Mouse (Mus musculus): ENCODE measurements around the gene Sp2. TPM values are rescaled to one million over a fixed set of nuclear protein-coding genes. Genes with fewer than 3 reads are reported as not detected.

The Sp2 gene
- total RNA-seq, 1 experiment = 5.4 TPM

GRCm38 (mm10) chr11:96967544-96968269 is 15.1 kb downstream of the Sp2 start:
- Histone ChIP-seq H3K9me3 (ENCODE audit: control insufficient read depth, insufficient read depth, low read depth, low read length) (no peaks in the 10 kb centered on the region), H3K9ac (ENCODE audit: insufficient read depth, low read depth, low read length, poor library complexity, severe bottlenecking) (0 out of 2 replicates have a peak overlapping the region, but pooled peaks have one; percentile 6), H3K4me1 (ENCODE audit: control insufficient read depth in 2 of 2, insufficient read depth in 2 of 2, low read length in 2 of 2, poor library complexity in 1 of 2) (peaks cover 11 to 18% of the 10 kb centered on the region in 2 experiments), H3K36me3 (ENCODE audit: control insufficient read depth, insufficient read depth, low read length, poor library complexity, severe bottlenecking) (peaks cover 2% of the 10 kb centered on the region; the same call in 1 of the 2 replicates), H3K4me3 (ENCODE audit: insufficient read depth in 1 of 2, low read depth in 1 of 2, low read length in 2 of 2, poor library complexity in 1 of 2, severe bottlenecking in 1 of 2) (no peak overlapping the region), H3K27ac (ENCODE audit: insufficient read depth, low read depth, low read length, poor library complexity, severe bottlenecking) (no peak overlapping the region)
- TF ChIP-seq CHD2 (IDR thresholded peaks at IDR 0.05; ENCODE audit: low read depth, low read length) = no peak
- TF ChIP-seq HCFC1 (IDR thresholded peaks at IDR 0.05; ENCODE audit: borderline replicate concordance, insufficient read depth, low read length) = no peak
- no peak for TF ChIP-seq ZC3H11A (IDR thresholded peaks at IDR 0.05; ENCODE audit: borderline replicate concordance, low read depth, low read length)
- no peak for TF ChIP-seq ZNF384 (IDR thresholded peaks at IDR 0.05; ENCODE audit: low read depth, low read length)
- TF ChIP-seq MAFK (IDR thresholded peaks at IDR 0.05; ENCODE audit: insufficient read depth, low read depth, low read length) = no peak
- no peak for DNase-seq (ENCODE audit: low read depth, low spot score)
- in situ Hi-C loops (cut with MboI; ENCODE audit: low sequenced_read_pairs in 2 of 2, unreplicated experiment in 2 of 2) = no loop called here

GRCm38 (mm10) chr11:96966914-96967543 is 15.7 kb downstream of the Sp2 start:
- Histone ChIP-seq H3K9me3 (ENCODE audit: control insufficient read depth, insufficient read depth, low read depth, low read length) (no peaks in the 10 kb centered on the region), H3K27ac (ENCODE audit: insufficient read depth, low read depth, low read length, poor library complexity, severe bottlenecking) (no peak overlapping the region), H3K36me3 (ENCODE audit: control insufficient read depth, insufficient read depth, low read length, poor library complexity, severe bottlenecking) (peaks cover 2% of the 10 kb centered on the region; the same call in 1 of the 2 replicates), H3K4me1 (ENCODE audit: control insufficient read depth in 2 of 2, insufficient read depth in 2 of 2, low read length in 2 of 2, poor library complexity in 1 of 2) (peaks cover 13 to 14% of the 10 kb centered on the region in 2 experiments), H3K9ac (ENCODE audit: insufficient read depth, low read depth, low read length, poor library complexity, severe bottlenecking) (no peak overlapping the region; the same call in 1 of the 2 replicates), H3K4me3 (ENCODE audit: insufficient read depth in 1 of 2, low read depth in 1 of 2, low read length in 2 of 2, poor library complexity in 1 of 2, severe bottlenecking in 1 of 2) (no peak overlapping the region; a peak in 1 of 4 replicates)
- TF ChIP-seq HCFC1 (IDR thresholded peaks at IDR 0.05; ENCODE audit: borderline replicate concordance, insufficient read depth, low read length) (no peak), ZNF384 (IDR thresholded peaks at IDR 0.05; ENCODE audit: low read depth, low read length) (no peak), CHD2 (IDR thresholded peaks at IDR 0.05; ENCODE audit: low read depth, low read length) (no peak), ZC3H11A (IDR thresholded peaks at IDR 0.05; ENCODE audit: borderline replicate concordance, low read depth, low read length) (no peak), MAFK (IDR thresholded peaks at IDR 0.05; ENCODE audit: insufficient read depth, low read depth, low read length) (no peak)
- no peak for DNase-seq (ENCODE audit: low read depth, low spot score)
- in situ Hi-C loops (cut with MboI; ENCODE audit: low sequenced_read_pairs in 2 of 2, unreplicated experiment in 2 of 2) = no loop called here

GRCm38 (mm10) chr11:96966172-96966571 is 16.6 kb downstream of the Sp2 start:
- Histone ChIP-seq H3K9me3 (ENCODE audit: control insufficient read depth, insufficient read depth, low read depth, low read length) (no peaks in the 10 kb centered on the region), H3K9ac (ENCODE audit: insufficient read depth, low read depth, low read length, poor library complexity, severe bottlenecking) (no peak overlapping the region), H3K36me3 (ENCODE audit: control insufficient read depth, insufficient read depth, low read length, poor library complexity, severe bottlenecking) (peaks cover 9% of the 10 kb centered on the region), H3K4me1 (ENCODE audit: control insufficient read depth in 2 of 2, insufficient read depth in 2 of 2, low read length in 2 of 2, poor library complexity in 1 of 2) (peaks cover 13 to 20% of the 10 kb centered on the region in 2 experiments; a peak in 3 of 4 replicates), H3K4me3 (ENCODE audit: insufficient read depth in 1 of 2, low read depth in 1 of 2, low read length in 2 of 2, poor library complexity in 1 of 2, severe bottlenecking in 1 of 2) (no peak overlapping the region), H3K27ac (ENCODE audit: insufficient read depth, low read depth, low read length, poor library complexity, severe bottlenecking) (no peak overlapping the region; the same call in 1 of the 2 replicates)
- TF ChIP-seq ZC3H11A (IDR thresholded peaks at IDR 0.05; ENCODE audit: borderline replicate concordance, low read depth, low read length) (no peak), MAFK (IDR thresholded peaks at IDR 0.05; ENCODE audit: insufficient read depth, low read depth, low read length) (no peak), ZNF384 (IDR thresholded peaks at IDR 0.05; ENCODE audit: low read depth, low read length) (no peak), CHD2 (IDR thresholded peaks at IDR 0.05; ENCODE audit: low read depth, low read length) (no peak), HCFC1 (IDR thresholded peaks at IDR 0.05; ENCODE audit: borderline replicate concordance, insufficient read depth, low read length) (no peak)
- in situ Hi-C loops (cut with MboI; ENCODE audit: low sequenced_read_pairs in 2 of 2, unreplicated experiment in 2 of 2) = no loop called here
- no peak for DNase-seq (ENCODE audit: low read depth, low spot score)

- no peak overlapping the region for H3K4me3 ChIP-seq (ENCODE audit: insufficient read depth in 1 of 2, low read depth in 1 of 2, low read length in 2 of 2, poor library complexity in 1 of 2, severe bottlenecking in 1 of 2)
- H3K9me3 ChIP-seq (ENCODE audit: control insufficient read depth, insufficient read depth, low read depth, low read length) = no peaks in the 10 kb centered on the region
- in situ Hi-C loops (cut with MboI; ENCODE audit: low sequenced_read_pairs in 2 of 2, unreplicated experiment in 2 of 2) = no loop called here
- DNase-seq (ENCODE audit: low read depth, low spot score) = peak; percentile 97
- H3K36me3 ChIP-seq (ENCODE audit: control insufficient read depth, insufficient read depth, low read length, poor library complexity, severe bottlenecking) = peaks cover 28% of the 10 kb centered on the region
- no peak overlapping the region for H3K27ac ChIP-seq (ENCODE audit: insufficient read depth, low read depth, low read length, poor library complexity, severe bottlenecking)
- TF ChIP-seq CHD2 (IDR thresholded peaks at IDR 0.05; ENCODE audit: low read depth, low read length) (no peak), ZNF384 (IDR thresholded peaks at IDR 0.05; ENCODE audit: low read depth, low read length) (no peak), ZC3H11A (IDR thresholded peaks at IDR 0.05; ENCODE audit: borderline replicate concordance, low read depth, low read length) (no peak), HCFC1 (IDR thresholded peaks at IDR 0.05; ENCODE audit: borderline replicate concordance, insufficient read depth, low read length) (no peak), MAFK (IDR thresholded peaks at IDR 0.05; ENCODE audit: insufficient read depth, low read depth, low read length) (no peak)
- H3K9ac ChIP-seq (ENCODE audit: insufficient read depth, low read depth, low read length, poor library complexity, severe bottlenecking) = peak overlapping the region; percentile 67; the same call in 1 of the 2 replicates
- peaks cover 10 to 16% of the 10 kb centered on the region in 2 experiments; a peak in 3 of 4 replicates for H3K4me1 ChIP-seq (ENCODE audit: control insufficient read depth in 2 of 2, insufficient read depth in 2 of 2, low read length in 2 of 2, poor library complexity in 1 of 2)
These were observed 19.2 kb downstream of the Sp2 start for GRCm38 (mm10) chr11:96963580-96963979.

Data from ES-E14 (cell line).